Mouse (Mus musculus) brain, embryonic 18.5 days (tissue): ENCODE measurements at regions not wholly inside any gene's neighbourhood (a gene's known extent, or its start where the extent isn't known, plus 50 kb on each side); places are given as distances from the start of the nearest gene placed in this dataset.

ENCODE experiments used
- DNase-seq: peaks from one replicate; pipeline ENCODE4 v3.0.0-alpha.2; 2012; ENCODE audit warnings: low read depth, low spot score

DNA sequence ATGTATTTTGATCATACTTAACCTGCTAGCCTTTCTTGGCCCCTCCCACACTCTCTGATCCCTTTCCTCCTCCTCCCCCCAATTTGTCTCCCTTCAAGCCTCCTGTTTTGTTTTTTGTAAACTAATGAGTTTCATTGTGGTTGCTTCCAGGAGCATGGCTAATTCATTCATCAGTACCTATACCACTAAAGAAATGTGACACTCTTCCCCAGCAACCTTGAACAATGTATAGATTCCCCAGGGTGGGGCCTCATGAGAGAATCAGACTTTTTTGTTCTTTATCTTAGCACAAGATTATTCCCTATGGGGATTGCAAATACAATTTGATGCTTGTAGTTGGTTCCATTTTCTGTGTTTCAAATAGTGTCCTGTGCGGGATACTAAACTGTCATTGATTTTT lies 58.8 kb upstream of the Snx7 start:
- no peak for DNase-seq
